Mouse (Mus musculus) hindlimb bud, embryonic 11.5 days (tissue): Measurements from ENCODE around the gene Dcdc2b.

Source experiments
- DNase-seq: peaks from one replicate; pipeline ENCODE4 v3.0.0-alpha.2; 2012; ENCODE audit warnings: low read depth, low spot score; ENCODE audit errors: extremely low spot score

Dcdc2b gene

GRCm38 (mm10) chr4:129614093-129614492 is at the start of gene Dcdc2b:
Gene Dcdc2b (minus strand): TSS chr4:129614257.
- DNase-seq: no peak

GRCm38 (mm10) chr4:129662255-129662813 is 48.3 kb upstream of the Dcdc2b start:
- no peak for DNase-seq

- no peak for DNase-seq
Observed at GRCm38 (mm10) chr4:129661584-129661983, 47.5 kb upstream of the Dcdc2b start.

- no peak for DNase-seq
Observed at GRCm38 (mm10) chr4:129654770-129655169, 40.7 kb upstream of the Dcdc2b start.

- no peak for DNase-seq
Observed at GRCm38 (mm10) chr4:129650359-129650758, 36.3 kb upstream of the Dcdc2b start.

GRCm38 (mm10) chr4:129648656-129649055 is 34.6 kb upstream of the Dcdc2b start:
- no peak for DNase-seq

- no peak for DNase-seq
Observed at GRCm38 (mm10) chr4:129645204-129645603, 31.1 kb upstream of the Dcdc2b start.

GRCm38 (mm10) chr4:129641756-129642155 is 27.7 kb upstream of the Dcdc2b start:
- DNase-seq: no peak

- DNase-seq: peak; percentile 96
Observed at GRCm38 (mm10) chr4:129640638-129641467, 26.8 kb upstream of the Dcdc2b start, which contains the start of gene Txlna. Gene Txlna (minus strand): TSS chr4:129641065.

- no peak for DNase-seq
Observed at GRCm38 (mm10) chr4:129640101-129640637, 26.1 kb upstream of the Dcdc2b start.

GRCm38 (mm10) chr4:129639221-129639620 is 25.2 kb upstream of the Dcdc2b start:
- DNase-seq: no peak

- DNase-seq: no peak
Observed at GRCm38 (mm10) chr4:129633852-129634251, 19.8 kb upstream of the Dcdc2b start.

- no peak for DNase-seq
Observed at GRCm38 (mm10) chr4:129631867-129632266, 17.8 kb upstream of the Dcdc2b start.

- no peak for DNase-seq
Observed at GRCm38 (mm10) chr4:129630944-129631343, 16.9 kb upstream of the Dcdc2b start.

GRCm38 (mm10) chr4:129626035-129626434 is 12.0 kb upstream of the Dcdc2b start:
- no peak for DNase-seq

- DNase-seq: no peak
Observed at GRCm38 (mm10) chr4:129625496-129625895, 11.4 kb upstream of the Dcdc2b start.

- no peak for DNase-seq
Observed at GRCm38 (mm10) chr4:129625029-129625370, 10.9 kb upstream of the Dcdc2b start.

- no peak for DNase-seq
Observed at GRCm38 (mm10) chr4:129624281-129625028, 10.4 kb upstream of the Dcdc2b start.

- DNase-seq: no peak
Observed at GRCm38 (mm10) chr4:129623681-129624091, 9.6 kb upstream of the Dcdc2b start, which contains the start of gene Ccdc28b. Gene Ccdc28b (minus strand): TSS chr4:129623947.

GRCm38 (mm10) chr4:129622803-129623535 is 8.9 kb upstream of the Dcdc2b start:
- DNase-seq: no peak
